Mouse (Mus musculus) left cerebral cortex, adult 2 months (tissue): ENCODE measurements around the gene Mid1. TPM values are rescaled to one million over a fixed set of nuclear protein-coding genes. Genes with fewer than 3 reads are reported as not detected.
"Not testable (repeated sequence)": the region's sequence is repeated elsewhere in the genome, so short reads cannot be mapped to it uniquely, and the experiment has no call there.

ENCODE experiments used
- DNase-seq, 2 experiments: peaks; one replicate each; pipeline ENCODE4 v3.0.0; 2021 to 2022; ENCODE audit warnings: low spot score in 2 of 2, mixed read lengths in 1 of 2; ENCODE audit errors: extremely low spot score in 1 of 2
- H3K27ac ChIP-seq: fragments of 200-600 bp; 2 replicates; pipeline ENCODE4 v1.8.1; 2022
- H3K4me3 ChIP-seq: fragments of 200-600 bp; 2 replicates; pipeline ENCODE4 v1.8.1; 2022
- CTCF ChIP-seq: fragments of 200-600 bp; IDR thresholded peaks from 2 replicates; pipeline ENCODE4 v1.8.1; 2022; ENCODE audit warnings: antibody characterized with exemption, mild to moderate bottlenecking, moderate library complexity
- intact Hi-C: fragments of 180-260 bp; cut with DNase I; formaldehyde crosslinking; loops from one replicate; pipeline ENCODE4 v1.15.1; 2025
- total RNA-seq, 2 experiments: library from RNA; stranded (reverse); gene quantifications; 2 replicates each; pipeline ENCODE4 v1.2.3; 2021

Gene Mid1
- total RNA-seq, 2 experiments from 2014 or later, result 19.7 to 24.5 TPM

- intact Hi-C loops, result not testable (repeated sequence)
Measured at GRCm38 (mm10) chrX:169989691-169990631, 305.0 kb downstream of the Mid1 start.

DNA sequence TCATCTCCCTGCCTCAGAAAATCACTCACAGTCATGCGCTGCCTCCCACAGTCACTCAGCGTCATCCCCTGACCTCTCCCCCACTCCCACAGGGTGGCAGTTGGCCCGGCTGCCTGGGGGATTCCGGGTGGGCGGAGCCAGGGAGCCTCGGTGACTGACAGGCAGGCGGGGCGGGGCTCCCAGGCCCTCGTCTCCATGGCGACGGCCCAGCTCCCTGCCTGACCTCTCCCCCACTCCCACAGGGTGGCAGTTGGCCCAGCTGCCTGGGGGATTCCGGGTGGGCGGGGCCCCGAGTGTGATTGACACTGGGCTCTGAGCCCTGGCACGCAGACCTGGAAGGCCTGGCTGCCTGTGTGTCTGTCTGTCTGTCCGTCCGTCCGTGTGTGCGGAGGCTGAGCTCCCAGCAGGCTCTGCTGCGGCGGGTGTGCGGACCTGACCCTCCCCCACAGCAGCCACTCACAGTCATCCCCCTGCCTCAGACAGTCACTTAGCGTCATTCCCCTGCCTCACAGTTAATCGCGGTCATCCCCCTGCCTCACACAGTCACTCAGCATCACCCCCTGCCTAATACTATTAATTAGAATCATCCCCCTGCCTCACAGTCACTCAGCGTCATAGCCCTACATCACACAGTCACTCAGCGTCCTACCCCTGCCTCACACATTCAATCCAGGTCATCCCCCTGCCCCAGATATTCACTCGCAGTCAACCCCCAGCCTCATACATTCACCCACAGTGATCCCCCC is 306.3 kb downstream of the Mid1 start:
- H3K27ac ChIP-seq, result peak overlapping the region; percentile 26

More at GRCm38 (mm10) chrX:169989691-169990631, 305.0 kb downstream of the Mid1 start:
- H3K4me3 ChIP-seq, result not testable (repeated sequence)
- DNase-seq, result peak; percentile 87 to 91
- peak overlapping the region; percentile 1; the same call in 1 of the 2 replicates for H3K27ac ChIP-seq
- TF ChIP-seq CTCF, result peak; percentile 100

DNA sequence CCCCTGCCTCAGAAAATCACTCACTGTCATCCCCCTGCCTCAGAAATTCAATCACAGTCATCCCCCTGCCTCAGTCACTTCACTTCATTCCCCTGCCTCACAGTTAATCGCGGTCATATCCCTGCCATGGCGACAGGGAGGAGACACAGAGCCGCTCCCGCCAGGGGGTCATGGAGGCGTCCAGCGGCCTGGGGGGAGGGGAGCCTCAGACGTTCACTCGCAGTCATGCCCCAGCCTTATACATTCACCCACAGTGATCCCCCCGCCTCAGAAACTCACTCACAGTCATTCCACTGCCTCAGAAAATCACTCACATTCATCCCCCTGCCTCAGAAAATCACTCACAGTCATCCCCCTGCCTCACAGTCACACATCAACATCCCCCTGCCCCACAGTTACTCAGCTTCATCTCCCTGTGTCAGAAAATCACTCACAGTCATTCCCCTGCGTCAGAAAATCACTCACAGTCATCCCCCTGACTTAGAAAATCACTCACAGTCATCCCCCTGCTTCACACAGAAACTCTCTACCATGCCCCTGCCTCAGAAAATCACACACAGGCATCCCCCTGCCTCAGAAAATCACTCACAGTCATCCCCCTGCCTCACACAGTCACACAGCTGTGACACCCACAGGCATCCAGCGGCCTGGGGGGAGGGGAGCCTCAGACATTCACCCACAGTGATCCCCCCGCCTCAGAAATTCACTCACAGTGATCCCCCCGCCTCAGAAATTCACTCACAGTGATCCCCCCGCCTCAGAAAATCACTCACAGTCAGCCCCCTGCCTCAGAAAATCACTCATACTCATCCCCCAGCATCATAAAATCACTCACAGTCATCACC is 307.3 kb downstream of the Mid1 start:
- intact Hi-C loops, H3K27ac ChIP-seq, H3K4me3 ChIP-seq: not testable (repeated sequence)
- DNase-seq, result peak; percentile 23 to 48

More for the DNA sequence above, 306.3 kb downstream of the Mid1 start:
- peak overlapping the region; percentile 9; the same call in 1 of the 2 replicates for H3K4me3 ChIP-seq
- intact Hi-C loops, result loop anchor here (1.0 kb wide), 2 partner anchors 8 to 75 kb away; no protein-coding TSS in a partner anchor
- DNase-seq, result peak; percentile 96 to 98

- H3K4me3 ChIP-seq, H3K27ac ChIP-seq, intact Hi-C loops: not testable (repeated sequence)
- peak in 1 of 2 experiments; percentile 52 for DNase-seq
Measured at GRCm38 (mm10) chrX:169992951-169993547, 308.1 kb downstream of the Mid1 start.

- H3K27ac ChIP-seq, H3K4me3 ChIP-seq, intact Hi-C loops: not testable (repeated sequence)
- peak; percentile 60 to 75 for DNase-seq
Measured at GRCm38 (mm10) chrX:169994011-169994865, 309.2 kb downstream of the Mid1 start.

DNA sequence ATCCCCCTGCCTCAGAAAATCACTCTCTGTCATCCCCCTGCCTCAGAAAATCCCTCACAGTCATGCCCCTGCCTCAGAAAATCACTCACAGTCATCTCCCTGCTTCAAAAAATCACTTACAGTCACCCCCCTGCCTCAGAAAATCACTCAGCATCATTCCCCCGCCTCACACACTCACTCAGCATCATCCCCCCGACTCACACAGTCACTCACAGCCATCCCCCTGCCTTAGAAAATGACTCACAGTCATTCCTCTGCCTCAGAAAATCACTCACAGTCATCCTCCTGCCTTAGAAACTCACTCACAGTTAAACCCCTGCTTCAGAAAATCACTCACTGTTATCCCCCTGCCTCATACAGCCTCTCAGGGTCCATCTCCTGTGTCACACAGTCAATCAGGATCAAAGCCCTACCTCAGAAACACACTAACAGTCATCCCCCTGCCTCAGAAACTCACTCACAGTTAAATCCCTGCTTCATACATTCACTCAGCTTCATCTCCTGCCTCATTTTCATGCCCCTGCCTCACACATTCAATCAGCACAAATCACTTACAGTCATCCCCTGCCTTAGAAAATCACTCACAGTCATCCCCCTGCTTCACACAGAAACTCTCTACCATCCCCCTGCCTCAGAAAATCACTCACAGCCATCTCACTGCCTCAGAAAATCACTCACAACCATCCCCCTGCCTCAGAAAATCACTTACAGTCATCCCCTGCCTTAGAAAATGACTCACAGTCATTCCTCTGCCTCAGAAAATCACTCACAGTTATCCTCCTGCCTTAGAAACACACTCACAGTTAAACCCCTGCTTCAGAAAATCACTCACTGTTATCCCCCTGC is 310.1 kb downstream of the Mid1 start:
- DNase-seq, result peak in 1 of 2 experiments; percentile 53
- intact Hi-C loops, result not testable (repeated sequence)

GRCm38 (mm10) chrX:169995909-169996521 is 311.0 kb downstream of the Mid1 start:
- DNase-seq, intact Hi-C loops, H3K4me3 ChIP-seq, H3K27ac ChIP-seq: not testable (repeated sequence)

More for the DNA sequence above, 310.1 kb downstream of the Mid1 start:
- H3K4me3 ChIP-seq, H3K27ac ChIP-seq: not testable (repeated sequence)

GRCm38 (mm10) chrX:169996926-169997325 is 311.9 kb downstream of the Mid1 start:
- peak overlapping the region; percentile 60 for H3K27ac ChIP-seq
- intact Hi-C loops, result not testable (repeated sequence)
- DNase-seq, result peak; percentile 89 to 97
- TF ChIP-seq CTCF, result peak; percentile 10; the same call in 1 of the 2 replicates
- peak overlapping the region; percentile 40 for H3K4me3 ChIP-seq

GRCm38 (mm10) chrX:169997456-169997853 is 312.5 kb downstream of the Mid1 start:
- Histone ChIP-seq H3K27ac (peak overlapping the region; percentile 60), H3K4me3 (peak overlapping the region; percentile 40)
- peak; percentile 75 to 89 for DNase-seq
- intact Hi-C loops, result not testable (repeated sequence)

DNA sequence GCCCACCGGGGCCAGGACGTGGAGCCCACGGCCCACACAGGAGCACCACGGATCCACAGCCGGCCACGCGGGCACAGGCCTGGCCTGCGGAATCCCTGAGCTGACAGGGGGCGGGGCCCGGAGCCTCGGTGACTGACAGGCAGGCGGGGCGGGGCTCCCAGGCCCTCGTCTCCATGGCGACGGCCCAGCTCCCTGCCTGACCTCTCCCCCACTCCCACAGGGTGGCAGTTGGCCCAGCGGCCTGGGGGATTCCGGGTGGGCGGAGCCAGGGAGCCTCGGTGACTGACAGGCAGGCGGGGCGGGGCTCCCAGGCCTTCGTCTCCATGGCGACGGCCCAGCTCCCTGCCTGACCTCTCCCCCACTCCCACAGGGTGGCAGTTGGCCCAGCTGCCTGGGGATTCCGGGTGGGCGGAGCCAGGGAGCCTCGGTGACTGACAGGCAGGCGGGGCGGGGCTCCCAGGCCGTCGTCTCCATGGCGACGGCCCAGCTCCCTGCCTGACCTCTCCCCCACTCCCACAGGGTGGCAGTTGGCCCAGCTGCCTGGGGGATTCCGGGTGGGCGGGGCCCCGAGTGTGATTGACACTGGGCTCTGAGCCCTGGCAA is 313.0 kb downstream of the Mid1 start:
- peak; percentile 100 for DNase-seq
- intact Hi-C loops, result not testable (repeated sequence)
- H3K27ac ChIP-seq, result peak overlapping the region; percentile 60
- peak overlapping the region; percentile 40 for H3K4me3 ChIP-seq

- not testable (repeated sequence) for DNase-seq, H3K27ac ChIP-seq
- intact Hi-C loops, result loop anchor here (1.0 kb wide), 1 partner anchor 7 kb away; no protein-coding TSS in a partner anchor
- peak overlapping the region; percentile 40 for H3K4me3 ChIP-seq
Measured at GRCm38 (mm10) chrX:169998559-169999219, 313.7 kb downstream of the Mid1 start.

GRCm38 (mm10) chrX:169999226-169999883 is 314.4 kb downstream of the Mid1 start:
- not testable (repeated sequence) for H3K4me3 ChIP-seq, H3K27ac ChIP-seq
- intact Hi-C loops, result loop anchor here (1.0 kb wide), 1 partner anchor 8 kb away; no protein-coding TSS in a partner anchor
- DNase-seq, result peak; percentile 47 to 70
